Mouse (Mus musculus): ENCODE results near the gene Mastl. TPM values are rescaled to one million over a fixed set of nuclear protein-coding genes. Genes with fewer than 3 reads are reported as not detected.

Gene Mastl
- total RNA-seq, 1 experiment from 2014 or later: 2.4 TPM

Other genes with a start within 250 kb of the Mastl start
- gene Abi1, start 115.8 kb downstream of the Mastl start, total RNA-seq (2021): 74.8 and 75.6 TPM in 2 replicates
- gene Acbd5, start 87.9 kb downstream of the Mastl start, total RNA-seq (2021): 80.9 and 102 TPM in 2 replicates
- 89.8 and 111 TPM in 2 replicates for gene Yme1l1, start 345 bp upstream of the Mastl start, total RNA-seq (2021)
- gene 4931423N10Rik, start 51.5 kb upstream of the Mastl start, total RNA-seq (2021): 0.15 and 0.67 TPM in 2 replicates
- not detected in 2 replicates for gene Nxph2, start 165.2 kb upstream of the Mastl start, total RNA-seq (2021)

Data from adrenal gland, postnatal 25 days (tissue).